Mouse (Mus musculus) hindbrain, embryonic 11.5 days (tissue): ENCODE measurements at regions not wholly inside any gene's neighbourhood (a gene's known extent, or its start where the extent isn't known, plus 50 kb on each side); places are given as distances from the start of the nearest gene placed in this dataset.
A peak's percentile ranks its signal among the peaks of the same experiment; 100 is the strongest.

ENCODE experiments used
- ATAC-seq: fragments of 200-750 bp; cut with Nextera tagmentation; 2 replicates; pipeline ENCODE4 v1.8.0; 2017; ENCODE audit warnings: mild to moderate bottlenecking, moderate TSS enrichment, moderate library complexity; ENCODE audit not compliant: low FRiP score
- DNase-seq: peaks from one replicate; pipeline ENCODE4 v3.0.0-alpha.2; 2015; ENCODE audit warnings: low spot score
- H3K27ac ChIP-seq: fragments of 300-500 bp; sonication (generic); 2 replicates; pipeline ENCODE4 v1.5.1; 2014; ENCODE audit warnings: mild to moderate bottlenecking, low read depth, low read length
- H3K27me3 ChIP-seq: fragments of 300-500 bp; sonication (generic); 2 replicates; pipeline ENCODE4 v1.6.1; 2014; ENCODE audit warnings: mild to moderate bottlenecking, low read length, moderate library complexity, mixed read lengths; ENCODE audit not compliant: control insufficient read depth, insufficient read depth
- H3K36me3 ChIP-seq: fragments of 300-500 bp; sonication (generic); 2 replicates; pipeline ENCODE4 v1.6.1; 2014; ENCODE audit warnings: mild to moderate bottlenecking, low read length, moderate library complexity, mixed read lengths; ENCODE audit not compliant: control insufficient read depth, insufficient read depth
- H3K4me1 ChIP-seq: fragments of 300-500 bp; sonication (generic); replicated peaks from 2 replicates; pipeline ENCODE4 v1.6.1; 2014; ENCODE audit warnings: low read length, mixed read lengths; ENCODE audit not compliant: control insufficient read depth, insufficient read depth
- H3K4me2 ChIP-seq: fragments of 300-500 bp; sonication (generic); replicated peaks from 2 replicates; pipeline ENCODE4 v1.6.1; 2014; ENCODE audit warnings: mild to moderate bottlenecking, low read depth, low read length
- H3K4me3 ChIP-seq: fragments of 300-500 bp; sonication (generic); 2 replicates; pipeline ENCODE4 v1.5.1; 2014; ENCODE audit warnings: low read depth, low read length
- H3K9ac ChIP-seq: fragments of 300-500 bp; sonication (generic); 2 replicates; pipeline ENCODE4 v1.6.1; 2014; ENCODE audit warnings: low read depth, low read length
- H3K9me3 ChIP-seq: fragments of 300-500 bp; sonication (generic); 2 replicates; pipeline ENCODE4 v1.6.1; 2016; ENCODE audit warnings: low read length; ENCODE audit not compliant: control insufficient read depth
- WGBS: fragments of 180-500 bp; shearing (Covaris S2); extraction: QIAGEN DNeasy Blood & Tissue Kit; methylation state at CpG from one replicate; pipeline ENCODE4 v1.1.7; 2014; 5-methylcytosine and 5-hydroxymethylcytosine counted together

- H3K4me1 ChIP-seq = peaks cover 1% of the 10 kb centered on the region; the same call in 1 of the 2 replicates
- WGBS = 89% methylated on average over 3 of the region's 3 CpGs
- DNase-seq (no peak), ATAC-seq (no peak)
- H3K27me3 ChIP-seq = no peaks in the 10 kb centered on the region
- no peak overlapping the region for H3K9ac ChIP-seq
- H3K36me3 ChIP-seq = no peaks in the 10 kb centered on the region
- H3K4me2 ChIP-seq = no peak overlapping the region
- H3K9me3 ChIP-seq = no peaks in the 10 kb centered on the region
- H3K4me3 ChIP-seq = no peak overlapping the region
- no peak overlapping the region for H3K27ac ChIP-seq
Measured at GRCm38 (mm10) chr5:64485043-64485442, 318.1 kb upstream of the Klf3 start.

GRCm38 (mm10) chr5:64485856-64486255, 317.3 kb upstream of the Klf3 start:
- peaks cover 3% of the 10 kb centered on the region; the same call in 1 of the 2 replicates for H3K4me1 ChIP-seq
- no peak overlapping the region for H3K4me2 ChIP-seq
- DNase-seq (no peak), ATAC-seq (no peak)
- no peak overlapping the region for H3K27ac ChIP-seq
- WGBS = 94% methylated on average over 6 of the region's 6 CpGs
- H3K4me3 ChIP-seq = no peak overlapping the region
- H3K9ac ChIP-seq = no peak overlapping the region
- no peaks in the 10 kb centered on the region for H3K9me3 ChIP-seq
- H3K27me3 ChIP-seq = no peaks in the 10 kb centered on the region
- no peaks in the 10 kb centered on the region for H3K36me3 ChIP-seq

GRCm38 (mm10) chr5:64486761-64487160, 316.4 kb upstream of the Klf3 start:
- Histone ChIP-seq H3K4me3 (no peak overlapping the region), H3K9me3 (no peaks in the 10 kb centered on the region), H3K4me2 (no peak overlapping the region), H3K36me3 (no peaks in the 10 kb centered on the region), H3K9ac (no peak overlapping the region), H3K27me3 (no peaks in the 10 kb centered on the region), H3K4me1 (peaks cover 3% of the 10 kb centered on the region; the same call in 1 of the 2 replicates), H3K27ac (no peak overlapping the region)
- DNase-seq (no peak), ATAC-seq (no peak)
- 90% methylated on average over 1 of the region's 1 CpGs for WGBS

- no peak for DNase-seq
- Histone ChIP-seq H3K9me3 (no peaks in the 10 kb centered on the region), H3K4me3 (no peak overlapping the region), H3K36me3 (no peaks in the 10 kb centered on the region), H3K9ac (no peak overlapping the region), H3K4me2 (no peak overlapping the region), H3K27ac (no peak overlapping the region), H3K4me1 (peaks cover 3% of the 10 kb centered on the region; the same call in 1 of the 2 replicates), H3K27me3 (no peaks in the 10 kb centered on the region)
- no peak for ATAC-seq
- 77% methylated on average over 14 of the region's 14 CpGs for WGBS
Measured at GRCm38 (mm10) chr5:64487698-64488398, 315.3 kb upstream of the Klf3 start.

- H3K27me3 ChIP-seq = no peaks in the 10 kb centered on the region
- ATAC-seq = peak; percentile 74
- H3K4me3 ChIP-seq = no peak overlapping the region
- peaks cover 3% of the 10 kb centered on the region; the same call in 1 of the 2 replicates for H3K4me1 ChIP-seq
- no peaks in the 10 kb centered on the region for H3K9me3 ChIP-seq
- H3K9ac ChIP-seq = no peak overlapping the region
- H3K36me3 ChIP-seq = no peaks in the 10 kb centered on the region
- 45% methylated on average over 4 of the region's 4 CpGs for WGBS
- 0 out of 2 replicates have a peak overlapping the region, but pooled peaks have one; percentile 30 for H3K27ac ChIP-seq
- H3K4me2 ChIP-seq = no peak overlapping the region
- DNase-seq = peak; percentile 39
Measured at GRCm38 (mm10) chr5:64489656-64490444, 313.3 kb upstream of the Klf3 start.

GRCm38 (mm10) chr5:64490445-64490950, 312.7 kb upstream of the Klf3 start:
- Histone ChIP-seq H3K4me1 (peaks cover 3% of the 10 kb centered on the region; the same call in 1 of the 2 replicates), H3K27me3 (no peaks in the 10 kb centered on the region), H3K4me2 (no peak overlapping the region), H3K4me3 (no peak overlapping the region), H3K9me3 (no peaks in the 10 kb centered on the region), H3K36me3 (no peaks in the 10 kb centered on the region), H3K9ac (no peak overlapping the region), H3K27ac (0 out of 2 replicates have a peak overlapping the region, but pooled peaks have one; percentile 30)
- DNase-seq = peak; percentile 13
- ATAC-seq = peak; percentile 51; the same call in 1 of the 2 replicates
- WGBS = 39% methylated on average over 5 of the region's 5 CpGs

- Histone ChIP-seq H3K4me3 (no peak overlapping the region), H3K4me2 (no peak overlapping the region), H3K27ac (no peak overlapping the region), H3K9me3 (no peaks in the 10 kb centered on the region), H3K9ac (no peak overlapping the region), H3K27me3 (no peaks in the 10 kb centered on the region), H3K4me1 (peaks cover 3% of the 10 kb centered on the region; the same call in 1 of the 2 replicates), H3K36me3 (no peaks in the 10 kb centered on the region)
- ATAC-seq (no peak), DNase-seq (no peak)
- 98% methylated on average over 4 of the region's 4 CpGs for WGBS
Measured at GRCm38 (mm10) chr5:64494429-64494828, 308.8 kb upstream of the Klf3 start.

GRCm38 (mm10) chr5:64496853-64497252, 306.3 kb upstream of the Klf3 start:
- DNase-seq (no peak), ATAC-seq (no peak)
- Histone ChIP-seq H3K36me3 (no peaks in the 10 kb centered on the region), H3K9ac (no peak overlapping the region), H3K27me3 (no peaks in the 10 kb centered on the region), H3K4me3 (no peak overlapping the region), H3K9me3 (no peaks in the 10 kb centered on the region), H3K4me2 (no peak overlapping the region), H3K4me1 (no peaks in the 10 kb centered on the region), H3K27ac (no peak overlapping the region)
- WGBS = 87% methylated on average over 4 of the region's 4 CpGs
